Mouse (Mus musculus) c-Kit-positive CD71-negative TER-119-negative erythroid progenitor cells, embryonic 14.5 days (primary cell): ENCODE results near the gene Serpinb3d.
"Not testable (repeated sequence)": the region's sequence is repeated elsewhere in the genome, so short reads cannot be mapped to it uniquely, and the experiment has no call there.

Experiments used
- DNase-seq: peaks from one replicate; pipeline ENCODE4 v3.0.0-alpha.2; 2013; ENCODE audit warnings: low read depth

The Serpinb3d gene

GRCm38 (mm10) chr1:107083406-107083805, at the start of gene Serpinb3d:
TSS of gene Serpinb3d (minus strand) at chr1:107083506.
- DNase-seq, result no peak

- DNase-seq, result not testable (repeated sequence)
These were observed 44.1 kb upstream of the Serpinb3d start for GRCm38 (mm10) chr1:107127453-107127852.

- no peak for DNase-seq
These were observed 15.1 kb upstream of the Serpinb3d start for GRCm38 (mm10) chr1:107098417-107098816.

GRCm38 (mm10) chr1:107052203-107052602, 31.1 kb downstream of the Serpinb3d start, which contains the start of gene Serpinb3a:
TSS of gene Serpinb3a (minus strand) at chr1:107052303.
- DNase-seq, result no peak

GRCm38 (mm10) chr1:107034236-107034635, 49.1 kb downstream of the Serpinb3d start:
- DNase-seq, result not testable (repeated sequence)
